Mouse (Mus musculus) kidney, embryonic 15.5 days (tissue): Measurements from ENCODE around the gene Aqp9. TPM values are rescaled to one million over a fixed set of nuclear protein-coding genes. Genes with fewer than 3 reads are reported as not detected.

Experiments
- ATAC-seq: fragments of 200-750 bp; cut with Nextera tagmentation; replicated peaks from 2 replicates; pipeline ENCODE4 v1.8.0; 2017; ENCODE audit warnings: moderate TSS enrichment; ENCODE audit not compliant: low FRiP score
- H3K27ac ChIP-seq: fragments of 300-500 bp; sonication (generic); 2 replicates; pipeline ENCODE4 v1.5.1; 2015; ENCODE audit warnings: mild to moderate bottlenecking, inconsistent platforms
- H3K27me3 ChIP-seq: fragments of 300-500 bp; sonication (generic); 2 replicates; pipeline ENCODE4 v1.6.1; 2015; ENCODE audit warnings: inconsistent platforms
- H3K36me3 ChIP-seq: fragments of 300-500 bp; sonication (generic); 2 replicates; pipeline ENCODE4 v1.6.1; 2015; ENCODE audit warnings: inconsistent platforms
- H3K4me1 ChIP-seq: fragments of 300-500 bp; sonication (generic); 2 replicates; pipeline ENCODE4 v1.6.1; 2015; ENCODE audit warnings: inconsistent platforms
- H3K4me2 ChIP-seq: fragments of 300-500 bp; sonication (generic); 2 replicates; pipeline ENCODE4 v1.6.1; 2015; ENCODE audit warnings: moderate library complexity, mild to moderate bottlenecking, inconsistent platforms
- H3K4me3 ChIP-seq: fragments of 300-500 bp; sonication (generic); replicated peaks from 2 replicates; pipeline ENCODE4 v1.5.1; 2015; ENCODE audit warnings: mild to moderate bottlenecking, inconsistent platforms
- H3K9ac ChIP-seq: fragments of 300-500 bp; sonication (generic); 2 replicates; pipeline ENCODE4 v1.6.1; 2015; ENCODE audit warnings: mild to moderate bottlenecking, inconsistent platforms
- H3K9me3 ChIP-seq: fragments of 300-500 bp; sonication (generic); replicated peaks from 2 replicates; pipeline ENCODE4 v1.6.1; 2016; ENCODE audit warnings: inconsistent platforms
- WGBS: fragments of 180-500 bp; shearing (Covaris S2); methylation state at CpG from one replicate; pipeline ENCODE4 v1.1.7; 2015; ENCODE audit warnings: mixed read lengths; 5-methylcytosine and 5-hydroxymethylcytosine counted together
- polyA plus RNA-seq: library from polyadenylated mRNA; unstranded; fragments of >200 nt; fragmentation: Nextera tagmentation; extraction: Ambion mirVana; gene quantifications from 2 replicates; pipeline ENCODE4 v1.2.1, GENCODE M21; 2015

Gene Aqp9
- polyA plus RNA-seq, result 0.22 and 0.26 TPM in 2 replicates

GRCm38 (mm10) chr9:71168511-71168910 lies at the start of gene Aqp9:
Gene Aqp9 (minus strand): TSS chr9:71168682.
- 39% methylated on average over 12 of the region's 12 CpGs for WGBS
- Histone ChIP-seq H3K9me3 (no peaks in the 10 kb centered on the region), H3K27ac (no peak within 1 kb of the TSS), H3K27me3 (no peaks in the 10 kb centered on the region), H3K9ac (no peak within 1 kb of the TSS), H3K4me1 (peaks cover 9% of the 10 kb centered on the region; the same call in 1 of the 2 replicates), H3K4me2 (0 out of 2 replicates have a peak within 1 kb of the TSS, but pooled peaks have one; percentile 21), H3K4me3 (no peak within 1 kb of the TSS), H3K36me3 (no peaks in the 10 kb centered on the region)
- ATAC-seq, result no peak

DNA sequence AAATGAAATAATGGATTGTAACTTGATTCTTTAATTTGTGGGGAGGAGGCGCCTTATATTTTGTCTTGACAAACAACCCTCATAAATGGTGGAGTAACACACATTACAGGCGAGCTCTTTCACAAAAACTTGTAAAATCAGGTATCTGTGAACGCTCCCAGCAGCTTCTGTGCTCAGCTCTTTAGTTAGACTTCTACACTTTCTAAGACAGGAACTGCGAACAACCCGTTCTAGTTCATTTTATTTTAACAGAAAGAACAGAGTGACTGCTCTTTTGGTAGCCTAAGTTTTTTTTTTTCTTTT lies 49.3 kb upstream of the Aqp9 start:
- H3K4me1 ChIP-seq, result peaks cover 16% of the 10 kb centered on the region; the same call in 1 of the 2 replicates
- H3K36me3 ChIP-seq, result no peaks in the 10 kb centered on the region
- H3K4me2 ChIP-seq, result peak overlapping the region; percentile 80
- 6% methylated on average over 5 of the region's 5 CpGs for whole genome bisulfite sequencing
- H3K27me3 ChIP-seq, result peaks cover 31% of the 10 kb centered on the region
- peak overlapping the region; percentile 70 for H3K4me3 ChIP-seq
- H3K9me3 ChIP-seq, result no peaks in the 10 kb centered on the region
- 0 out of 2 replicates have a peak overlapping the region, but pooled peaks have one; percentile 9 for H3K9ac ChIP-seq
- 0 out of 2 replicates have a peak, but pooled peaks have one; percentile 13 for ATAC-seq
- H3K27ac ChIP-seq, result no peak overlapping the region

GRCm38 (mm10) chr9:71216996-71217792 lies 48.7 kb upstream of the Aqp9 start:
- 0 out of 2 replicates have a peak, but pooled peaks have one; percentile 34 for ATAC-seq
- peaks cover 13% of the 10 kb centered on the region; the same call in 1 of the 2 replicates for H3K4me1 ChIP-seq
- peak overlapping the region; percentile 70 for H3K4me3 ChIP-seq
- H3K9me3 ChIP-seq, result no peaks in the 10 kb centered on the region
- peak overlapping the region; percentile 80 for H3K4me2 ChIP-seq
- no peaks in the 10 kb centered on the region for H3K36me3 ChIP-seq
- WGBS, result under 1% methylated on average over 20 of the region's 20 CpGs
- peaks cover 35% of the 10 kb centered on the region for H3K27me3 ChIP-seq
- H3K27ac ChIP-seq, result 0 out of 2 replicates have a peak overlapping the region, but pooled peaks have one; percentile 32
- peak overlapping the region; percentile 69 for H3K9ac ChIP-seq

- Histone ChIP-seq H3K9ac (peak overlapping the region; percentile 69), H3K4me1 (peaks cover 13% of the 10 kb centered on the region; the same call in 1 of the 2 replicates), H3K36me3 (no peaks in the 10 kb centered on the region), H3K9me3 (no peaks in the 10 kb centered on the region), H3K27ac (peak overlapping the region; percentile 73), H3K4me2 (peak overlapping the region; percentile 80), H3K4me3 (peak overlapping the region; percentile 70), H3K27me3 (peaks cover 38% of the 10 kb centered on the region)
- under 1% methylated on average over 57 of the region's 57 CpGs for WGBS
- ATAC-seq, result peak; percentile 41
These were observed 47.8 kb upstream of the Aqp9 start for GRCm38 (mm10) chr9:71216036-71216995.

DNA sequence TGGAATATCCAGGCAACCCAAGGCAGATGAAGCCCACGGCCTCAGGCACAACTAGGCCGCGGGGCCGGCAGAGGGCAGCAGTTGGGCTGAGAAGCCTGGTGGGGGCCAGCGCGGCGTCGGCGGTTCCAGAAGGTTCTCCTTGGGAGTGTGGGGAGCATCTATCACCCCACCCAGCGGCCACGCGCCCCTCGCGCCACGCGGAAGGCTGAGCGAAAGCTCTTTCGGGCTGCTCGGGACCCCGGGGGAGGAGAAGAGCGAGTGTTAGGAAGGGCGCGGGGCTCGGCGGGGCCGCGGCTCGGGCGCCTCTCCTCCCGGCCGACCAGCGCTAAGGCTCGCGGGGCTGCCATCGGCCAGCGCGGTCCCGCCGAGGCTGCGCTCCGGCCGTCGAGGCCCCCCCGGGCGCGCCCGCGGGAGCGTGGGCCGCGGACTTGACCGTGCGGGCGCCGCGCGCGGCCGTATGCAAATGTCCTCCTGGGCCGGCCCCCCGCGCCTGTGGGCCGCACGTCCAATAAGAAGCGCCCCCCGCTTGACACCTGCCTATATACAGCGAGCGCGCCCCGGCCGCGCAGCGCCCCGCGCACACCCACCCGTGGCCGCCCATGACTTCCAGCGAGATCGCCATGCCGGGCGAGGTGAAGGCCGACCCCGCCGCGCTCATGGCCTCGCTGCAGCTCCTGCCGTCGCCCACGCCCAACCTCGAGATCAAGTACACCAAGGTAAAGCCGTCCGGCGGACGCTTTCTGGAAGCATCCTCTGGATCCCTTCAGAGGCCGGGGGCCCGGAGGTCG lies 47.0 kb upstream of the Aqp9 start, which contains the start of gene Aldh1a2:
Gene Aldh1a2, plus strand, starts transcription at position 542 of the 788 bp plus-strand sequence.
- WGBS, result 1% methylated on average over 67 of the region's 97 CpGs
- Histone ChIP-seq H3K4me2 (peak within 1 kb of the TSS; percentile 80), H3K9me3 (no peaks in the 10 kb centered on the region), H3K36me3 (no peaks in the 10 kb centered on the region), H3K4me1 (peaks cover 13% of the 10 kb centered on the region; the same call in 1 of the 2 replicates), H3K27me3 (peaks cover 39% of the 10 kb centered on the region), H3K9ac (peak within 1 kb of the TSS; percentile 69), H3K27ac (peak within 1 kb of the TSS; percentile 73), H3K4me3 (peak within 1 kb of the TSS; percentile 70)
- ATAC-seq, result peak; percentile 89

DNA sequence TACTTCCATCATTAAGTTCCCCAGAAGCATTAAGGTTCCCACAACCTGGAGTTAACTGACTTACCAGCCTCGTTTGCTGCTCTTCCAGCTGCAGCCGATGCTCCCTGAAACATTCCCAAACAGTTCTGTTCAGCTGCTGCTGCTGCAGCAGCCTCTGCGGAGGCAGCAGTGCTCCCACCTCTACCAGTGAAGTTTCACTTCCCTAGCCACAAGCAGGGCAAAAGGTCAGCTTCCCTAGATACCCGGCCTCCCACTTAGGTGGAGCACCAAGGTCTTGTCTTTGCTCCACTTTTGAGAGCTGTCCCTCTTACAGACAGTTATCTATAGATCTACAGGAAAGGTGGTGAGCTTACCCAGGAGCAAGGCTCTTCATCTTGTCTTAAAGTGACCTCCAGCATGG lies 45.2 kb upstream of the Aqp9 start:
- no peak for ATAC-seq
- Histone ChIP-seq H3K36me3 (no peaks in the 10 kb centered on the region), H3K9me3 (no peaks in the 10 kb centered on the region), H3K4me1 (peaks cover 13% of the 10 kb centered on the region; the same call in 1 of the 2 replicates), H3K9ac (no peak overlapping the region), H3K27me3 (peaks cover 40% of the 10 kb centered on the region), H3K27ac (no peak overlapping the region), H3K4me2 (no peak overlapping the region), H3K4me3 (no peak overlapping the region)
- 25% methylated on average over 4 of the region's 4 CpGs for WGBS

- Histone ChIP-seq H3K4me1 (peaks cover 7% of the 10 kb centered on the region; the same call in 1 of the 2 replicates), H3K27ac (no peak overlapping the region), H3K4me2 (no peak overlapping the region), H3K4me3 (no peak overlapping the region), H3K36me3 (no peaks in the 10 kb centered on the region), H3K27me3 (peaks cover 34% of the 10 kb centered on the region), H3K9ac (no peak overlapping the region), H3K9me3 (no peaks in the 10 kb centered on the region)
- no peak for ATAC-seq
- 11% methylated on average over 2 of the region's 2 CpGs for WGBS
These were observed 42.4 kb upstream of the Aqp9 start for GRCm38 (mm10) chr9:71210870-71211269.

GRCm38 (mm10) chr9:71209299-71209698 lies 40.8 kb upstream of the Aqp9 start:
- Histone ChIP-seq H3K4me3 (no peak overlapping the region), H3K9ac (no peak overlapping the region), H3K27me3 (peaks cover 22% of the 10 kb centered on the region)

GRCm38 (mm10) chr9:71202265-71202664 lies 33.8 kb upstream of the Aqp9 start:
- Histone ChIP-seq H3K9ac (no peak overlapping the region), H3K4me3 (no peak overlapping the region), H3K27ac (no peak overlapping the region), H3K27me3 (no peaks in the 10 kb centered on the region), H3K36me3 (no peaks in the 10 kb centered on the region), H3K9me3 (no peaks in the 10 kb centered on the region), H3K4me2 (no peak overlapping the region), H3K4me1 (peaks cover 9% of the 10 kb centered on the region; the same call in 1 of the 2 replicates)
- 68% methylated on average over 4 of the region's 4 CpGs for WGBS
- no peak for ATAC-seq

More at GRCm38 (mm10) chr9:71209299-71209698, 40.8 kb upstream of the Aqp9 start:
- 67% methylated on average over 3 of the region's 3 CpGs for WGBS
- Histone ChIP-seq H3K36me3 (no peaks in the 10 kb centered on the region), H3K27ac (no peak overlapping the region), H3K4me1 (no peaks in the 10 kb centered on the region), H3K4me2 (no peak overlapping the region), H3K9me3 (no peaks in the 10 kb centered on the region)
- no peak for ATAC-seq

DNA sequence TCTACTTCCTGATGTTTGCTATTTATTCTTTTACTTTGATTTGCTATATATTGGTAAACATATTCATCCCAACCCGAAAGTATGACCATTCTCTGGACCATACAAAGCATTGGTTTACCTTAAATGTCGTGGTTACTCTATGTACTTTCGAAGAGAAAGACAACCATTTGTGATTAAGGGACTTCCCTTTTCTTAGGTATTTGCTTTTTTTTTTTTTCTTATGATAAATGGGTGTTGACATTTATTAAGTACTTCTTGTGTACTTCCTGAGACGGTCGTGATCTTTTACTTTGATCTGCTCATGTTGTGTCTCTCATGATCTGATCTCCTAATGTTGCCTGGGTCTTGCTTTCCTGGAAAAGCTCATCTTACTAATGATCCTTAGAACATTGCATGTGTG lies 30.3 kb upstream of the Aqp9 start:
- no peak overlapping the region for H3K27ac ChIP-seq
- 78% methylated on average over 5 of the region's 5 CpGs for WGBS
- H3K36me3 ChIP-seq, result no peaks in the 10 kb centered on the region
- H3K9me3 ChIP-seq, result no peaks in the 10 kb centered on the region
- no peak overlapping the region for H3K4me3 ChIP-seq
- H3K4me1 ChIP-seq, result peaks cover 7% of the 10 kb centered on the region; the same call in 1 of the 2 replicates
- ATAC-seq, result no peak
- no peak overlapping the region for H3K9ac ChIP-seq
- H3K27me3 ChIP-seq, result no peaks in the 10 kb centered on the region
- no peak overlapping the region for H3K4me2 ChIP-seq
